Mouse (Mus musculus) CH12.LX (cell line): Measurements from ENCODE around the gene Gltpd2. TPM values are rescaled to one million over a fixed set of nuclear protein-coding genes. Genes with fewer than 3 reads are reported as not detected.

ENCODE experiments used
- DNase-seq: peaks from one replicate; pipeline ENCODE4 v3.0.0-alpha.2; 2013; ENCODE audit errors: extremely low read depth
- H3K27ac ChIP-seq: 2 replicates; pipeline ENCODE4 v1.5.1; 2012; ENCODE audit warnings: low read depth, mild to moderate bottlenecking, control low read depth, moderate library complexity; ENCODE audit not compliant: insufficient read depth
- H3K27me3 ChIP-seq: replicated peaks from 2 replicates; pipeline ENCODE3; 2012; ENCODE audit warnings: inconsistent platforms
- H3K36me3 ChIP-seq, 2 experiments: replicated peaks in 1 of 2; 2 replicates each; pipeline versions ENCODE3 to v1.6.1; 2012; ENCODE audit warnings: inconsistent platforms in 1 of 2, low read length in 1 of 2, mild to moderate bottlenecking in 1 of 2, mixed read lengths in 1 of 2, moderate library complexity in 1 of 2; ENCODE audit not compliant: control insufficient read depth in 1 of 2, insufficient read depth in 1 of 2
- H3K4me1 ChIP-seq, 2 experiments: 2 replicates each; pipeline ENCODE4 v1.6.1; 2012; ENCODE audit warnings: inconsistent platforms in 1 of 2, moderate library complexity in 1 of 2; ENCODE audit not compliant: insufficient read depth in 2 of 2, control insufficient read depth in 1 of 2
- H3K4me2 ChIP-seq: 2 replicates; pipeline ENCODE4 v1.6.1; 2012; ENCODE audit warnings: low read depth, mild to moderate bottlenecking, control low read depth; ENCODE audit not compliant: poor library complexity, insufficient read depth, severe bottlenecking
- H3K4me3 ChIP-seq, 3 experiments: fragments of 150-350 bp in 1 of 3; sonication (generic) in 1 of 3; replicated peaks in 1 of 3; 2 replicates each; pipeline versions ENCODE3 to v1.5.1; 2011 to 2012; ENCODE audit warnings: low read depth in 2 of 3, low read length in 2 of 3, mild to moderate bottlenecking in 2 of 3, moderate library complexity in 2 of 3, control low read depth in 1 of 3, improper control_type of control experiment in 1 of 3, inconsistent platforms in 1 of 3, mixed read lengths in 1 of 3; ENCODE audit not compliant: poor library complexity in 1 of 3
- H3K79me2 ChIP-seq: replicated peaks from 2 replicates; pipeline ENCODE4 v1.6.1; 2012; ENCODE audit warnings: mild to moderate bottlenecking, moderate library complexity; ENCODE audit not compliant: control insufficient read depth, poor library complexity, insufficient read depth, severe bottlenecking; ENCODE audit errors: extremely low read depth
- H3K9ac ChIP-seq: 2 replicates; pipeline ENCODE4 v1.6.1; 2012; ENCODE audit warnings: low read depth, mild to moderate bottlenecking, control low read depth, moderate library complexity; ENCODE audit not compliant: insufficient read depth
- H3K9me3 ChIP-seq: replicated peaks from 2 replicates; pipeline ENCODE3; 2012; ENCODE audit warnings: low read length, inconsistent platforms, mixed read lengths
- BHLHE40 ChIP-seq: IDR thresholded peaks from 2 replicates; pipeline ENCODE4 v1.6.1; 2011; ENCODE audit warnings: mild to moderate bottlenecking, low read depth, low read length, improper control_type of control experiment
- E2F4 ChIP-seq: IDR thresholded peaks from 2 replicates; pipeline ENCODE4 v1.6.1; 2011; ENCODE audit warnings: low read depth, low read length, improper control_type of control experiment; ENCODE audit not compliant: insufficient replicate concordance
- EP300 ChIP-seq: IDR thresholded peaks from 2 replicates; pipeline ENCODE4 v1.6.1; 2011; ENCODE audit warnings: low read length, improper control_type of control experiment
- ETS1 ChIP-seq: conservative IDR thresholded peaks from 2 replicates; pipeline ENCODE4 v1.6.1; 2012; ENCODE audit warnings: low read depth, mild to moderate bottlenecking, inconsistent platforms, low read length, improper control_type of control experiment, moderate library complexity
- GABPA ChIP-seq: IDR thresholded peaks from 2 replicates; pipeline ENCODE4 v1.6.1; 2012; ENCODE audit warnings: low read depth, low read length, improper control_type of control experiment, inconsistent platforms; ENCODE audit not compliant: insufficient replicate concordance
- JUND ChIP-seq: conservative IDR thresholded peaks from 2 replicates; pipeline ENCODE4 v1.6.1; 2011; ENCODE audit warnings: low read depth, low read length, improper control_type of control experiment
- MAZ ChIP-seq: IDR thresholded peaks from 2 replicates; pipeline ENCODE4 v1.6.1; 2012; ENCODE audit warnings: low read depth, mild to moderate bottlenecking, inconsistent platforms, low read length, improper control_type of control experiment, moderate library complexity
- MEF2A ChIP-seq: IDR thresholded peaks from 2 replicates; pipeline ENCODE4 v1.6.1; 2014; ENCODE audit warnings: low read depth, mild to moderate bottlenecking, inconsistent platforms, low read length, improper control_type of control experiment, borderline replicate concordance
- MYC ChIP-seq: IDR thresholded peaks from 2 replicates; pipeline ENCODE4 v1.6.1; 2011; ENCODE audit warnings: low read depth, mild to moderate bottlenecking, improper control_type of control experiment, low read length
- NELFE ChIP-seq: IDR thresholded peaks from 2 replicates; pipeline ENCODE4 v1.6.1; 2011; ENCODE audit warnings: low read depth, low read length, improper control_type of control experiment
- NRF1 ChIP-seq: IDR thresholded peaks from 2 replicates; pipeline ENCODE4 v1.6.1; 2014; ENCODE audit warnings: low read depth, mild to moderate bottlenecking, inconsistent platforms, low read length, improper control_type of control experiment, moderate library complexity
- POLR2AphosphoS2 ChIP-seq: IDR thresholded peaks from 2 replicates; pipeline ENCODE4 v1.6.1; 2011; ENCODE audit warnings: low read depth, low read length, improper control_type of control experiment
- RAD21 ChIP-seq: IDR thresholded peaks from 2 replicates; pipeline ENCODE4 v1.6.1; 2011; ENCODE audit warnings: low read depth, mild to moderate bottlenecking, low read length, improper control_type of control experiment, moderate library complexity
- RCOR1 ChIP-seq: conservative IDR thresholded peaks from 2 replicates; pipeline ENCODE4 v1.6.1; 2012; ENCODE audit warnings: low read depth, mild to moderate bottlenecking, inconsistent platforms, low read length, improper control_type of control experiment
- SIN3A ChIP-seq: IDR thresholded peaks from 2 replicates; pipeline ENCODE4 v1.6.1; 2012; ENCODE audit warnings: low read length, improper control_type of control experiment, inconsistent platforms
- SMC3 ChIP-seq: IDR thresholded peaks from 2 replicates; pipeline ENCODE4 v1.6.1; 2011; ENCODE audit warnings: low read depth, low read length, improper control_type of control experiment
- TBP ChIP-seq: conservative IDR thresholded peaks from 2 replicates; pipeline ENCODE4 v1.6.1; 2011; ENCODE audit warnings: low read depth, low read length, improper control_type of control experiment
- TCF12 ChIP-seq: IDR thresholded peaks from 2 replicates; pipeline ENCODE4 v1.6.1; 2014; ENCODE audit warnings: low read depth, mild to moderate bottlenecking, inconsistent platforms, low read length, improper control_type of control experiment
- UBTF ChIP-seq: IDR thresholded peaks from 2 replicates; pipeline ENCODE4 v1.6.1; 2012; ENCODE audit warnings: low read depth, mild to moderate bottlenecking, inconsistent platforms, low read length, improper control_type of control experiment, moderate library complexity
- ZMIZ1 ChIP-seq: IDR thresholded peaks from 2 replicates; pipeline ENCODE4 v1.6.1; 2012; ENCODE audit warnings: low read depth, mild to moderate bottlenecking, inconsistent platforms, low read length, improper control_type of control experiment
- ZNF384 ChIP-seq: IDR thresholded peaks from 2 replicates; pipeline ENCODE4 v1.6.1; 2012; ENCODE audit warnings: low read depth, low read length, improper control_type of control experiment, inconsistent platforms
- dilution Hi-C: fragments of 300-500 bp; cut with MboI; formaldehyde crosslinking; loops from 2 replicates; pipeline ENCODE4 v1.14.3; 2020; ENCODE audit warnings: low sequenced_read_pairs; ENCODE audit not compliant: extremely low pct_unique_long_range_greater_than_20kb, extremely low pct_ligation_motif_present
- in situ Hi-C: fragments of 300-500 bp; cut with MboI; formaldehyde crosslinking; loops from 3 replicates; pipeline ENCODE4 v1.14.3; 2019; ENCODE audit warnings: low sequenced_read_pairs, low pct_ligation_motif_present, low pct_unique_long_range_greater_than_20kb, mixed read lengths
- polyA plus RNA-seq: library from polyadenylated mRNA; unstranded; fragments of >175 nt; gene quantifications from 2 replicates; pipeline ENCODE4 v1.2.1, GENCODE M21; 2012; ENCODE audit warnings: low read depth; ENCODE audit not compliant: insufficient read length
- total RNA-seq, 2 experiments: library from RNA; depleted of rRNA; stranded (reverse); fragments of 300-350 nt in 1 of 2; fragments of >200 nt in 1 of 2; gene quantifications; 2 replicates each; pipeline ENCODE4 v1.2.3; 2012 to 2014

Gene Gltpd2
- total and polyA plus RNA-seq, 3 experiments, result 0.19 TPM; not detected in 2

DNA sequence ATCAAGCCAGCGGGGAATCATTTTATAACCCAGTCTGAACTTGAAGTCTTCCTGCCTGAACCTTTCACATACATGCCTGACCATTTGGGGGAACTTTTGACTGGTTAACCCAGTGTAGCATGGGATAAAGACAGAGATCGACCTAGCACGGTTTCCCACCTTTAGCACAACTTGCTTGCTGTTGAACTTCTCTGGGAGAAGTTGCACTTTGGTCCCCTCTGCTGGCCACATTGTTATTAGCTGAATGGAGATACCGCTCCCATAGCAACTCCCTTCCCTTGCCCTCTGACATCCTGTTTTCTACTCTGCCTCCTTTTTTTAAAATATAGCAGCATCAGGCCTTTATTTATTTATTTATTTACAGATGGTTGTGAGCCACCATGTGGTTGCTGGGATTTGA lies 12.6 kb upstream of the Gltpd2 start (continued):
- TF ChIP-seq TBP (0 out of 2 replicates have a peak, but pooled peaks have one; percentile 29), NRF1 (0 out of 2 replicates have a peak, but pooled peaks have one; percentile 22), MAZ (0 out of 2 replicates have a peak, but pooled peaks have one; percentile 48), BHLHE40 (0 out of 2 replicates have a peak, but pooled peaks have one; percentile 39), MEF2A (0 out of 2 replicates have a peak, but pooled peaks have one; percentile 58), JUND (peak; percentile 28; the same call in 1 of the 2 replicates), UBTF (no peak), SMC3 (peak; percentile 96), TCF12 (peak; percentile 31; the same call in 1 of the 2 replicates), GABPA (no peak), RAD21 (peak; percentile 93), MYC (peak; percentile 74; the same call in 1 of the 2 replicates), ZMIZ1 (no peak), E2F4 (peak; percentile 72; the same call in 1 of the 2 replicates), POLR2AphosphoS2 (no peak)

DNA sequence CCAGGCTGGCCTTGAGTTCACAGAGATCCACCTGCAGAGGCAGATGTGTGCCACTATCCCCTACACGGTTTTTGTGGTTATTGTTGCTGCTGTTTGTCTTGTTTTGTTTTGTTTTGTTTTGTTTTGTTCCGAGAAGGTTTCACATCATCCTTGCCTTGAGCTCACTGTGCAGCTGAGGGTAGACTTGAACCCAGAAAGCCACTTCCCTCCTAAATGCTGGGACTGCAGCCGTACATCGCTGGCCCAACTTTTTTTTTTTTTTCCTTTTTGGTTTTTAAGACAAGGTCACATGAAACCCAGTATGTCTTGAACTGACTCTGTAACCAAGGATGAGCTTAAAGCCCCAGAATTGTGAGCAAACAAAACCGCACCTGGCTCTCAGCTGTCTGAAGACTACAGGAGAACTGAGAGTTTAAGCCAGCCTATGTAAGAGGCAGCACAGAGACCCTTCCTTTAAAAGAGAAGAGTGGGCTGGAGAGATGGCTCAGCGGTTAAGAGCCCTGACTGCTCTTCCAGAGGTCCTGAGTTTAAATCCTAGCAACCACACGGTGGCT lies 12.0 kb upstream of the Gltpd2 start:
- H3K4me2 ChIP-seq, result no peak overlapping the region
- no peak overlapping the region for H3K4me3 ChIP-seq
- H3K9me3 ChIP-seq, result no peaks in the 10 kb centered on the region
- in situ Hi-C loops (loop anchor here (5.0 to 10.0 kb wide), 2 partner anchors 95 to 182 kb away; partner anchors contain the start of genes Alox12e and Pelp1), dilution Hi-C loops (no loop called here)
- peak; percentile 52 for DNase-seq
- no peak overlapping the region for H3K9ac ChIP-seq
- no peaks in the 10 kb centered on the region for H3K79me2 ChIP-seq
- H3K27ac ChIP-seq, result no peak overlapping the region
- peaks cover 12 to 71% of the 10 kb centered on the region in 2 experiments for H3K4me1 ChIP-seq
- peak; percentile 55; the same call in 1 of the 2 replicates for TF ChIP-seq SIN3A
- TF ChIP-seq ETS1, result peak; percentile 36; the same call in 1 of the 2 replicates
- TF ChIP-seq MYC, result no peak
- TF ChIP-seq NELFE, result no peak
- peak; percentile 17; the same call in 1 of the 2 replicates for TF ChIP-seq EP300
- no peak for TF ChIP-seq SMC3
- TF ChIP-seq ZNF384, result peak; percentile 88
- 0 out of 2 replicates have a peak, but pooled peaks have one; percentile 27 for TF ChIP-seq RCOR1
- H3K27me3 ChIP-seq, result no peaks in the 10 kb centered on the region
- no peaks in the 10 kb centered on the region for H3K36me3 ChIP-seq
